In the genomic region with DNA sequence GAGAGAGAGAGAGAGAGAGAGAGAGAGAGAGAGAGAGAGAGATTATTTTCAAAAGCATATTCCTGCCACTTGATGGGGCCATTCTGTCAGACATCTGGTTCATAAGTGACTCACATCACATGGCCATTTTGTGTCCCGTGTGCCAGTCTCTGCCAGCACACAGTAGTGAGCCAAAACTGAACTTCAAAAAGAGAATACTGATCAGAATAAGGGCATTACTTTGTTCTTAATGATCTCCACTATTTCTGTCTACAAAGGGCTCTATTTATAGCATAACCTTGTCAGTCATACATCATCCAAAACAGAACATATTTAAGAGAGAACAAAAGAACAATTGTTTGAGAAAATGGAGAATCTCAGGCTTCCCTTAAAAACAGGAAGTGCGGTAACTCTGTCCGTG, we compare ENCODE assay signal across 17 mouse cellular contexts. TPM values are rescaled to one million over a fixed set of nuclear protein-coding genes. Genes with fewer than 3 reads are reported as not detected.
DNase-seq lines count a peak whose midpoint lies in the region; ATAC-seq and TF ChIP-seq lines count a peak whose summit lies in the region.
"Had no signal": no experiment of that assay in that cellular context is flagged by ENCODE, and none has a peak within 500 bp of the region (broad histone marks: within the 10 kb centered on the region; RNA-seq: fewer than 3 reads in every experiment).

No protein-coding gene starts in this region.

- H3K9me3 ChIP-seq in heart, postnatal 0 days (replicated peaks; ENCODE audit: control insufficient read depth, low read length) = no peaks in the 10 kb centered on the region
- no peaks in the 10 kb centered on the region for H3K9me3 ChIP-seq in heart, embryonic 12.5 days (replicated peaks)
- H3K9me3 ChIP-seq: G1E had no signal

- WGBS in heart, postnatal 0 days = 38% methylated on average over 3 of the region's 3 CpGs
- 53% methylated on average over 3 of the region's 3 CpGs for WGBS in heart, embryonic 12.5 days

- H3K4me2 ChIP-seq in heart, postnatal 0 days (ENCODE audit: low read depth, low read length) = no peak overlapping the region
- no peak overlapping the region for H3K4me2 ChIP-seq in heart, embryonic 12.5 days

- in situ Hi-C loops in Patski (cut with MboI; ENCODE audit: low pct_unique_long_range_greater_than_20kb) = no loop called here

- H3K27me3 ChIP-seq in heart, postnatal 0 days (ENCODE audit: control insufficient read depth, insufficient read depth, low read length) = no peaks in the 10 kb centered on the region
- H3K27me3 ChIP-seq in heart, embryonic 12.5 days (replicated peaks) = no peaks in the 10 kb centered on the region
- H3K27me3 ChIP-seq in Patski = peaks cover 1% of the 10 kb centered on the region

- CTCF ChIA-PET in Patski (lab: Charles Lee) = interaction anchor here (0.7 kb wide), 1 partner anchor 298 kb away, joined by 3 read pairs; no protein-coding TSS in a partner anchor

- no peak overlapping the region for H3K4me3 ChIP-seq in heart, postnatal 0 days (ENCODE audit: low read depth, low read length)
- H3K4me3 ChIP-seq in heart, embryonic 12.5 days = no peak overlapping the region
- H3K4me3 ChIP-seq: erythroblast, embryonic 14.5 days had no signal

- no peak for TF ChIP-seq EP300 in heart, postnatal 0 days (IDR thresholded peaks at IDR 0.05; ENCODE audit: low read depth)

- no peak overlapping the region; the same call in 1 of the 2 replicates for H3K27ac ChIP-seq in heart, postnatal 0 days (ENCODE audit: low read depth)
- H3K27ac ChIP-seq in heart, embryonic 12.5 days (ENCODE audit: poor library complexity, severe bottlenecking) = no peak overlapping the region
- H3K27ac ChIP-seq: liver, embryonic 14.5 days had no signal

- TF ChIP-seq CTCF in heart, postnatal 0 days (IDR thresholded peaks at IDR 0.05; ENCODE audit: low read depth) = peak; percentile 10; the same call in 1 of the 2 replicates
- TF ChIP-seq CTCF in Patski (IDR thresholded peaks at IDR 0.05) = peak; percentile 22

- no peaks in the 10 kb centered on the region for H3K36me3 ChIP-seq in heart, postnatal 0 days (replicated peaks; ENCODE audit: control insufficient read depth, insufficient read depth, low read length)
- no peaks in the 10 kb centered on the region for H3K36me3 ChIP-seq in heart, embryonic 12.5 days
- H3K36me3 ChIP-seq: G1E had no signal

- H3K9ac ChIP-seq in heart, postnatal 0 days (replicated peaks; ENCODE audit: low read depth, low read length) = no peak overlapping the region
- H3K9ac ChIP-seq in heart, embryonic 12.5 days = no peak overlapping the region
- H3K9ac ChIP-seq: liver, embryonic 14.5 days had no signal

- DNase-seq in heart, postnatal 0 days (ENCODE audit: low spot score) = peak; percentile 8
- DNase-seq in thymus, postnatal 0 days (ENCODE audit: low spot score) = peak; percentile 51
- DNase-seq in thymus, postnatal 14 days = no peak
- no peak for DNase-seq in Patski (ENCODE audit: low read depth, low spot score)
- DNase-seq in left cerebral cortex, adult 11 months (ENCODE audit: low spot score) = no peak
- DNase-seq: cerebellum, adult 2 months; heart, postnatal 36 days; kidney, postnatal 10 days; right cerebral cortex, adult 18-20 months; thymus, postnatal 36 days had no signal

- no peak for ATAC-seq in heart, postnatal 0 days (ENCODE audit: insufficient read depth, low read depth)
- ATAC-seq in heart, embryonic 12.5 days (ENCODE audit: insufficient number of reproducible peaks, low FRiP score) = no peak
- no peak for ATAC-seq in Patski
- ATAC-seq in activated CD4-positive, CD25-positive, alpha-beta regulatory T cell, adult 4 months = no peak
- ATAC-seq: inflammation-experienced regulatory T-cells, adult 6 months had no signal

- POLR2A ChIA-PET in Patski (lab: Charles Lee) = no interaction called here

- H3K4me1 ChIP-seq in heart, postnatal 0 days (ENCODE audit: control insufficient read depth, insufficient read depth) = no peaks in the 10 kb centered on the region
- peaks cover 5% of the 10 kb centered on the region for H3K4me1 ChIP-seq in heart, embryonic 12.5 days (replicated peaks)

RNA-seq across cellular contexts. Expression of a gene that starts 28.2 kb away (rescaled TPM):
- total RNA-seq in heart, postnatal 0 days (2014; rRNA removed; ENCODE audit: low replicate concordance) = 57.2 and 79.1 TPM in 2 replicates
- polyA plus RNA-seq in heart, postnatal 0 days (2015; fragmentation: Nextera tagmentation; extraction: Ambion mirVana) = 146 and 155 TPM in 2 replicates
- polyA plus RNA-seq in heart, embryonic 12.5 days (2016; fragmentation: Nextera tagmentation; extraction: Ambion mirVana) = 218 and 220 TPM in 2 replicates
- polyA plus RNA-seq in thymus, postnatal 0 days (2015; fragmentation: Nextera tagmentation; extraction: Ambion mirVana) = 491 and 521 TPM in 2 replicates
- 206 TPM for polyA plus RNA-seq in Patski (2021)
- 100 to 1,000 TPM; 511 to 516 TPM for polyA plus RNA-seq in activated CD4-positive, CD25-positive, alpha-beta regulatory T cell, adult 4 months (2017; shearing (Covaris generic))

RNA-seq across cellular contexts. Expression of a gene that starts 32.6 kb away (rescaled TPM):
- 1.9 TPM in 1 of 2 replicates, not detected in the other for total RNA-seq in heart, postnatal 0 days (2014; rRNA removed; ENCODE audit: low replicate concordance)
- 0.04 and 0.08 TPM in 2 replicates for polyA plus RNA-seq in heart, postnatal 0 days (2015; fragmentation: Nextera tagmentation; extraction: Ambion mirVana)
- 0.26 and 0.37 TPM in 2 replicates for polyA plus RNA-seq in heart, embryonic 12.5 days (2016; fragmentation: Nextera tagmentation; extraction: Ambion mirVana)
- polyA plus RNA-seq in thymus, postnatal 0 days (2015; fragmentation: Nextera tagmentation; extraction: Ambion mirVana) = 9.4 and 13.8 TPM in 2 replicates
- 0.60 TPM for polyA plus RNA-seq in Patski (2021)
- under 1 TPM; 0.32 to 0.34 TPM for polyA plus RNA-seq in activated CD4-positive, CD25-positive, alpha-beta regulatory T cell, adult 4 months (2017; shearing (Covaris generic))
- total RNA-seq: heart, postnatal 36 days; neutrophil, adult 5-6 weeks had no signal
- polyA plus RNA-seq: inflammation-experienced regulatory T-cells, adult 6 months; liver, embryonic 14.5 days had no signal

Comparison
In these comparisons a context has a peak if more than half of its experiments do, and no peak if none do; other contexts are left out.
1. DNase-seq: peak in heart, postnatal 0 days (single experiment) and thymus, postnatal 0 days (single experiment); none in thymus, postnatal 14 days (single experiment), Patski (single experiment) and left cerebral cortex, adult 11 months (single experiment).